Mouse (Mus musculus): ENCODE measurements around the gene Hdac9.
A peak's percentile ranks its signal among the peaks of the same experiment; 100 is the strongest.

Hdac9 gene

GRCm38 (mm10) chr12:34803721-34804120 lies 113.2 kb downstream of the Hdac9 start:
- DNase-seq, result no peak

GRCm38 (mm10) chr12:34802308-34802707 lies 114.6 kb downstream of the Hdac9 start:
- no peak for DNase-seq

GRCm38 (mm10) chr12:34801752-34802151 lies 115.1 kb downstream of the Hdac9 start:
- DNase-seq, result no peak

- DNase-seq, result no peak
Measured at GRCm38 (mm10) chr12:34797389-34797788, 119.5 kb downstream of the Hdac9 start.

- peak; percentile 21 for DNase-seq
Measured at GRCm38 (mm10) chr12:34795487-34795886, 121.4 kb downstream of the Hdac9 start.

GRCm38 (mm10) chr12:34792113-34792452 lies 124.8 kb downstream of the Hdac9 start:
- DNase-seq, result no peak

- DNase-seq, result no peak
Measured at GRCm38 (mm10) chr12:34791213-34792112, 125.4 kb downstream of the Hdac9 start.

GRCm38 (mm10) chr12:34789031-34789982 lies 127.6 kb downstream of the Hdac9 start:
- no peak for DNase-seq

GRCm38 (mm10) chr12:34787380-34787779 lies 129.5 kb downstream of the Hdac9 start:
- no peak for DNase-seq

- DNase-seq, result no peak
Measured at GRCm38 (mm10) chr12:34783574-34783973, 133.3 kb downstream of the Hdac9 start.

- no peak for DNase-seq
Measured at GRCm38 (mm10) chr12:34779368-34779957, 137.4 kb downstream of the Hdac9 start.

GRCm38 (mm10) chr12:34776170-34776569 lies 140.7 kb downstream of the Hdac9 start:
- DNase-seq, result no peak

- no peak for DNase-seq
Measured at GRCm38 (mm10) chr12:34774071-34774470, 142.8 kb downstream of the Hdac9 start.

GRCm38 (mm10) chr12:34767226-34767775 lies 149.6 kb downstream of the Hdac9 start:
- no peak for DNase-seq

GRCm38 (mm10) chr12:34747266-34747665 lies 169.6 kb downstream of the Hdac9 start:
- no peak for DNase-seq

- no peak for DNase-seq
Measured at GRCm38 (mm10) chr12:34725204-34725603, 191.7 kb downstream of the Hdac9 start.

- DNase-seq, result no peak
Measured at GRCm38 (mm10) chr12:34724274-34724673, 192.6 kb downstream of the Hdac9 start.

GRCm38 (mm10) chr12:34722831-34723490 lies 193.9 kb downstream of the Hdac9 start:
- no peak for DNase-seq

- DNase-seq, result no peak
Measured at GRCm38 (mm10) chr12:34720906-34721305, 196.0 kb downstream of the Hdac9 start.

- peak; percentile 12 for DNase-seq
Measured at GRCm38 (mm10) chr12:34714266-34714939, 202.5 kb downstream of the Hdac9 start.

GRCm38 (mm10) chr12:34697981-34698380 lies 218.9 kb downstream of the Hdac9 start:
- DNase-seq, result no peak

- no peak for DNase-seq
Measured at GRCm38 (mm10) chr12:34696736-34697135, 220.2 kb downstream of the Hdac9 start.
